Mouse (Mus musculus) layer of hippocampus, postnatal 14 days (tissue): ENCODE measurements around the gene Aaas. TPM values are rescaled to one million over a fixed set of nuclear protein-coding genes. Genes with fewer than 3 reads are reported as not detected.
A peak's percentile ranks its signal among the peaks of the same experiment; 100 is the strongest.

Experiments
- DNase-seq, 2 experiments: peaks; one replicate each; pipeline ENCODE4 v3.0.0; 2021 to 2022; ENCODE audit warnings: low spot score in 2 of 2, mixed read lengths in 1 of 2
- total RNA-seq, 2 experiments: library from RNA; stranded (reverse); gene quantifications; 2 replicates each; pipeline ENCODE4 v1.2.3; 2021

Aaas gene
- total RNA-seq, 2 experiments from 2014 or later = 25.5 to 27.7 TPM

GRCm38 (mm10) chr15:102310074-102310845, 40.3 kb downstream of the Aaas start:
- no peak for DNase-seq

- DNase-seq = no peak
Measured at GRCm38 (mm10) chr15:102308717-102309116, 41.9 kb downstream of the Aaas start.

- no peak for DNase-seq
Measured at GRCm38 (mm10) chr15:102302542-102302941, 48.0 kb downstream of the Aaas start.

- DNase-seq = no peak
Measured at GRCm38 (mm10) chr15:102296368-102297006, 54.1 kb downstream of the Aaas start.

GRCm38 (mm10) chr15:102295633-102296367, 54.8 kb downstream of the Aaas start, which contains the start of gene Espl1:
Gene Espl1, plus strand, starts transcription at chr15:102296266.
- peak; percentile 88 to 94 for DNase-seq

Other genes starting within 250 kb of the Aaas start
- 100 to 1,000 TPM; 163 to 164 TPM for gene Spryd3, start 214.5 kb downstream of the Aaas start, total RNA-seq
- 1 to 10 TPM; 3.0 to 4.0 TPM for gene Igfbp6, start 206.4 kb downstream of the Aaas start, total RNA-seq
- not detected for gene Soat2, start 200.2 kb downstream of the Aaas start, total RNA-seq
- 10 to 100 TPM; 69.8 to 76.3 TPM for gene Zfp740, start 147.5 kb downstream of the Aaas start, total RNA-seq
- 10 to 100 TPM; 40.5 to 42.4 TPM for gene Csad, start 146.0 kb downstream of the Aaas start, total RNA-seq
- 1 to 10 TPM; 2.1 to 4.2 TPM for gene Itgb7, start 118.8 kb downstream of the Aaas start, total RNA-seq
- gene Rarg, start 93.3 kb downstream of the Aaas start, total RNA-seq = 10 to 100 TPM in 1 of 2 experiments, 1 to 10 TPM in 1; 8.8 to 11.2 TPM
- gene Gm9918, start 80.2 kb downstream of the Aaas start, total RNA-seq = not detected
- 10 to 100 TPM; 34.1 to 36.0 TPM for gene Mfsd5, start 71.3 kb downstream of the Aaas start, total RNA-seq
- gene Espl1, start 54.5 kb downstream of the Aaas start, total RNA-seq = 1 to 10 TPM; 1.6 to 1.7 TPM
- gene Pfdn5, start 24.7 kb downstream of the Aaas start, total RNA-seq = 100 to 1,000 TPM; 317 to 334 TPM
- 10 to 100 TPM; 51.8 to 61.3 TPM for gene Myg1, start 19.1 kb downstream of the Aaas start, total RNA-seq
- under 1 TPM; 0.69 to 0.90 TPM for gene Sp7, start 16.4 kb upstream of the Aaas start, total RNA-seq
- gene Sp1, start 55.4 kb upstream of the Aaas start, total RNA-seq = 10 to 100 TPM; 22.9 to 28.3 TPM
- gene Amhr2, start 94.6 kb upstream of the Aaas start, total RNA-seq = under 1 TPM; 0.52 to 0.71 TPM
- gene Prr13, start 108.3 kb upstream of the Aaas start, total RNA-seq = 10 to 100 TPM; 23.1 to 25.0 TPM
- 100 to 1,000 TPM; 438 to 462 TPM for gene Pcbp2, start 119.8 kb upstream of the Aaas start, total RNA-seq
- not detected for gene Gm10337, start 153.0 kb upstream of the Aaas start, total RNA-seq
- gene Map3k12, start 166.3 kb upstream of the Aaas start, total RNA-seq = 10 to 100 TPM; 81.9 to 89.4 TPM
- 10 to 100 TPM; 34.9 to 41.8 TPM for gene Tarbp2, start 167.4 kb upstream of the Aaas start, total RNA-seq
- 1 to 10 TPM; 4.8 to 6.1 TPM for gene Npff, start 174.2 kb upstream of the Aaas start, total RNA-seq